Mouse (Mus musculus): ENCODE measurements at regions not wholly inside any gene's neighbourhood (a gene's known extent, or its start where the extent isn't known, plus 50 kb on each side); places are given as distances from the start of the nearest gene placed in this dataset.
"Not testable (repeated sequence)": the region's sequence is repeated elsewhere in the genome, so short reads cannot be mapped to it uniquely, and the experiment has no call there.

GRCm38 (mm10) chrX:135087068-135087579 is 78.1 kb upstream of the Zmat1 start:
- TF ChIP-seq CTCF (IDR thresholded peaks at IDR 0.05; ENCODE audit: low read depth, low read length); POLR2A (IDR thresholded peaks at IDR 0.05; ENCODE audit: extremely low read depth, insufficient read depth, low read length): not testable (repeated sequence)
